Mouse (Mus musculus) kidney, postnatal 36 days (tissue): ENCODE data around the gene Cebpb.

ENCODE experiments used
- DNase-seq, 2 experiments: peaks; one replicate each; pipeline ENCODE4 v3.0.0; 2021 to 2022; ENCODE audit warnings: mixed read lengths in 2 of 2

The Cebpb gene

GRCm38 (mm10) chr2:167691871-167692661, 3.4 kb downstream of the Cebpb start:
- no peak for DNase-seq

DNA sequence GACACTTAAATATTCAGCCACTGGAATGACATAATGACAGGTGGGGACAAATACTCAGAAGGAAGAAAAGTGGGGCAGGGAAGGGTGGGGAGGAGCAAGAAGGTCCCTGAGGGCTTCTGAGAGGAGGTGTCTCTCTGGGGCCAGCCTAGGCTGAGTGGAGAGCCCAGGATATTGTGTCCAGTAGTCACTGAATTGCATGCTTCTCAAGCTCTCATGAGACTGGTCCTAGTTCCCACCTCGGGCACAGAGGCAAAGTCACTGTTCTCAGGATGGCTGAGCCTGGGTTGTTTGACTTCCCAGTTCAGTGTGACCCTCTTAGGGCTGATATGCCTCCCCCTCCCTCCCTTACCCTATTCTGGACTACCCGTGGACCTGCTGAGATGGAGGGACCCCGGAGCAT, 4.1 kb downstream of the Cebpb start:
- no peak for DNase-seq

DNA sequence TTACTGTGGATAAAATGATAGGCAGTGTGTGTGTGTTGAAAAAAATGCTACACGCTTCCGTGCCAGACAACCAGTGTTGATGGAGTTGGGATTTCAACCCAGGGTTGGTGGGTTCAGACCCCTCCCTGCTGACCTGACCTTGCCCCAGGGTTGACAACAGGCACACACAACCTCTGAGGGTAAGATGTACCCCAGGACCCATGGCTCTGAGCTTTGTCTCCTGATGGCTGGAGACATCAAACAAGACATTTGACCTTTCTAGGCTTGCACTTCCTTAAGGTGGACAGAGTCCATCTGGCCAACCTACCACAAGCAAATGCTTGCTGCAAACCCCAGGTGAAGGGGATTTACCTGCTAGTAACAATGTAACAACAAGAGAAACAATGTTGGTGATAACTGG, 4.8 kb downstream of the Cebpb start:
- DNase-seq: no peak

DNA sequence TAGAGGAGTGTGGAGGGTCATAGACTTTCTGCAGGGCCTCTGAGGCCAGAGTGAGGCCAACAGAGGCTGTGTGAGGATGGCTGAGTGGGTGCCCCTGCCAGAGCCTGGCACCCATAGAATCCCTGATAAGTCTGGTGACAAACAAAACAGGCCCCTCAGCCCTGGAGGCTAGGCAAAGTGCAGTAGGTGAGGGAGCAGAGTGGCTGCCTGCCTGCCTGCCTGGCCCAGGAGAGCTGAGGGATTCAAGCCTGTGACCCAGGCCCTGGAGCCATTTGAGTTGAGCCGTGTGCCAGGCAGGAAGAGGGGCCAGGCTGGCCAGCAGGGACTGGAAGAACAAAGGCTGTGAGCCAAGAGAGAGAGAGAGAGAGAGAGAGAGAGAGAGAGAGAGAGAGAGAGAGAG, 5.5 kb downstream of the Cebpb start:
- no peak for DNase-seq

DNA sequence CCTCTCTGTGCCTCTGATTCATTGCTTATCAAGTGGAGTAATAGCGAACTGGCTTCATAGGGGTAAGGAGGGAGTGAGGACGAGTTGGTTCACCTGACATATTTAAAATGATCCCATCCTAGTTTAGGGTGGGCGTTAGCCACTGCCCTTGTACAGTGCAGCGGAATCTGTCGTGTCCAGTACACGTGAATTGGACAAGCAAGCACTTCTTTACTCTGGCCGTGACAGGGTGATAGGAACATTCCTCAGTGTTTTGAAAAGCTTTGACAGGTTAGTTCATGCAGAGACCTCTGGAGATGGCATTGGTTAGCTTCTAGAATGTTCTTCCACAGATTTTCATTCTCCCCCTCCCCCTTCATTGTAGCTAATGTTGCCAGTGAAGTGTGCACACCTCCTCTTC, 6.2 kb downstream of the Cebpb start:
- DNase-seq: no peak

DNA sequence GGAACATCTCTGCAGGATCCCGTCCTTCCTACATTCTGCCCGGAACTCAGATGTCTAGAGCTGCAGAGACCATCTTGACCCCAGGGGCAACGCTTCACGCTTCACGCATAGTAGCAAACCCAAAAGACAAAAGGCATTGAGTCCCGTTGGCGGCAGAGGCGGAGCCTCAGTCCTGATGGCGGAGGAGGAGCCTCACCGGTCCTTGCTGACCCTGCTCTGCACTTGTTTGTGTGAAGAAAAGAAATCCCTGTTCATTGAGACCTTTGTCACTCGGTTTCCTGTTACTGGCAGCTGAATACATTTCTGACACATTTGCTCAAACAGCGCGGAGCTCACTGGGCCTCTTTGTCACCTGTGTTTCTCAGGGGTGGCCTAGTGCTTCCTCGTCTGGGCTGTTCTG, 6.8 kb downstream of the Cebpb start:
- no peak for DNase-seq

- DNase-seq: peak; percentile 47 to 50
These were observed 7.4 kb downstream of the Cebpb start for GRCm38 (mm10) chr2:167696143-167696542.

- peak; percentile 69 to 76 for DNase-seq
These were observed 9.2 kb downstream of the Cebpb start for GRCm38 (mm10) chr2:167697902-167698301.

DNA sequence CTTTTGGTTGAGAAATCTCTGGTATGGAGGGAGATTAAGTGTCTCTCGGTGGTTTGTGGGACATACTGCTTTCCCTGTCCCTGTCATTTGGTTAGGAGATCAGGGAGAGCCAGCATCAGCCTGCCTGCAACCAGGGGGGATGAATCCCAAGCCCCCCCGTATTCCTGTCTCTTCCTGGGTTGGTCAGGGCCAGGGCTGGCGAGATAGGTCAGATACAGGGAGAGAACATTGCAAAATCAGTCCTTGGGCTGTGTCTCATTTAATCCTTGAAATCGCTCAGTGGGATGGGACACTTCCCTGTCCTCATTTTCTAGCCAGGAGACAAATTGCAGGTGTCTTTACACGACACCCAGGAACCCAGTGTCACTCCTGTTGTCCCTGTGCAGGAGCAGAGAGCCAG, 11.3 kb downstream of the Cebpb start:
- no peak for DNase-seq

DNA sequence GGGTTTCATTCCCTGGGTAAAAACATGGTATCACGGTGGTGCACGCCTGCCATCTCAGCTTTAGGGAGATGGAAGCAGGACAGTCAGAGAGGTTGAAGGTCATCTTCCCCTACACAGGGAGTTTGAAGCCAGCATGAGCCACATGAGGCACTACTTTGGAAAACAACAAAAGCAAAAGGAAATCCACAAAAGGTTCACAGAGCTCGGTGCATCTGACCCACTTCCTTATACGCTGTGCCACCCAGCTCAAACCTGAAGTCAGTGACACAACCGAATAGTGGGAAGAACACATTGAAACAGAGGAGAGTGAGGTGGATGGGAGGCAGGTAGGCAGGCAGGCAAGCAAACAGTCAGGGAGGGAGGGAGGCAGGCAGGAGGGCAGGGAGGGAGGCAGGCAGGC, 12.8 kb downstream of the Cebpb start:
- no peak for DNase-seq

DNA sequence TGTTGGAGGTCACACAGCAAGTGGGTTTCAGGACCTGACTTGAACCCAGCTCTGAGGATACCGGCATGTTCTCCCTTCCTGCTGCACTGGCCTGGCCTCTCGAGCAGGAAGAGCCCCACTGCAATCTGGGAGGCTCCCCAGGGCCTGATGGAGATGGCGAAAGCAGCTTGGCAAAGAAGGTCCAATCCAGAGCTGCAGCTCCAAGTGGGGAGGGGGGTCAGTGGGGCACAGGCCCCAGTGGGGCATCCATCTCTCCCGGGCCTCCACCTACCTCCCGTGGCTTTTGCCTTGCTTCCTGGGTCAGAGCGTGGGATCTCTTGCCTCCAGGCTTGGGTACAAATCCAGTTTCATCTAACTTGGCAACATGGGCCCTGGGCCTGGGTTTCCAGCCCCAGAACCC, 13.4 kb downstream of the Cebpb start:
- no peak for DNase-seq

DNA sequence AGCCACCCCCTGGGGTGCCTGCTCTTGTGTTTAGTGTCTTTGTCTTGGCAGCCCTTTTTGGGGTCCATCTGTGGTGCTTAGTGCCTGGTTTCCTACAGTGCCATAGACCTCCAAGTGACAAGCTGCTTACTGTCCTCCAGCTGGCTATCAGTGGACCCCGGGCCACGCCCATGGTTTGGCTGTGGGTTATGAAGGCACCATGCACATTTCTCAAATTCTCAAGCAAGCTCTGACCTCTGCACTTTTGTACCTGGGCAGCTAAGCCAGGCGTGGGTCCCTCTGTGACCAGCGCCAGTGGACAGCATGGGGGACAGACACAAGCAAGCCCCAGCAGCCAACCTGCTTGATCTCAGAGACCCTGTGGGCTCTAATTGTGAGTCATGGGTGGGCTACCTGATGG, 15.7 kb downstream of the Cebpb start:
- peak; percentile 46 to 57 for DNase-seq

DNA sequence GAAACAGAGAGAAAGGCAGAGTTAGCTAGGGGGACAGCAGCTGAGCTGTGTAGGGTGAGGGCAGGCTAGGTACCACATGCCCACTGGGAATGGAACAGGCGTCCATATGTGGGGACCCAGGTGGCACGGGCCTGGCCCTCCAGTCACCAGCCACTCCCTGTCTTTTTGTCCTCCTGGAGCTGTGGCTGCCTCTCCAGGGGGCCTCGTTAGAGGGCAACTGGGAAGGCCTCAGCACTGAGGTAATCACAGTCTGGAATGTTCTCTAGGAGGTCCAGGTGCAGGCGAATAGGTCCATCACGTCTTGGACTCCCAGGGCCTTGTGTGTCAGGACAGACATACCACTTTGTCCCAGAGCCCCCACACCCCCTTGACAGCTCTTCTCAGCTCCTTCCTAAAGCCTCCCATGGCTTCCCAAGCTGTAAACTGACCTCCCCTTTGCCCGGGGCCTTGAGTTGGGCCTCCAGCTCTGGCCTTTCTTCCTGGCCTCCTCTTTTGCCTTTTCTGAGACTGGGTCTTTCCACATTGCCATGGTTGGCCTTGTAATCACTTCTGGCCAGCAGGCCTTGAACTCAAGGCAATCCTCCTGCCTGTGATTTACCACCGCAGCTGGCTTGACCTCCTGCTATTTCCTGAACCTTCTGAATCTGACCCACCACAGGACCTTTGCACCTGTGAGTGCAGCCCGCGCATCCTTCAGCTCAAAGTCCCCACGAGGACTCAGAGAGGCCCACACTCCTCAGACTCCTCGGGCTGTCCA, 17.6 kb downstream of the Cebpb start:
- DNase-seq: no peak

DNA sequence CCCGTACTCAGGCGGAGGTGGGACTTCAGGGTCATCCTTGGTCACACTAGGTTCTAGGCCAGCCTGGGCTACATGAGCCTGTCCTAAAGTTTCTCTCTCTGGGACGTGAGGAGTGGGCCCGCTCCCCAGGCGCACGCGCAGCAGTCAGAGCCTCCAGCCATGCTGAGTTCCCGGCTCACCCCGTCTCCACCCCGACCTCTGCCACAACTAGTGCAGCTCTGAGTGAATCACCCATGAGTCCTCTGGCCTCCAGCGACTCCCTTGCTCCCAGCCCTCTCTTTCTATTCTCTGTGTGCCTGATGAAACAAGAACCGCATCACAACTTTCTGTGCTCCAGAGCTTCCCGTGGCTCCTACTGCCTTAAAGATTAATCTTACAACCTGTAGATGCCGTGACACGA, 19.7 kb downstream of the Cebpb start:
- no peak for DNase-seq

- no peak for DNase-seq
These were observed 21.3 kb downstream of the Cebpb start for GRCm38 (mm10) chr2:167709969-167710368.

GRCm38 (mm10) chr2:167710574-167710973, 21.9 kb downstream of the Cebpb start:
- DNase-seq: no peak

DNA sequence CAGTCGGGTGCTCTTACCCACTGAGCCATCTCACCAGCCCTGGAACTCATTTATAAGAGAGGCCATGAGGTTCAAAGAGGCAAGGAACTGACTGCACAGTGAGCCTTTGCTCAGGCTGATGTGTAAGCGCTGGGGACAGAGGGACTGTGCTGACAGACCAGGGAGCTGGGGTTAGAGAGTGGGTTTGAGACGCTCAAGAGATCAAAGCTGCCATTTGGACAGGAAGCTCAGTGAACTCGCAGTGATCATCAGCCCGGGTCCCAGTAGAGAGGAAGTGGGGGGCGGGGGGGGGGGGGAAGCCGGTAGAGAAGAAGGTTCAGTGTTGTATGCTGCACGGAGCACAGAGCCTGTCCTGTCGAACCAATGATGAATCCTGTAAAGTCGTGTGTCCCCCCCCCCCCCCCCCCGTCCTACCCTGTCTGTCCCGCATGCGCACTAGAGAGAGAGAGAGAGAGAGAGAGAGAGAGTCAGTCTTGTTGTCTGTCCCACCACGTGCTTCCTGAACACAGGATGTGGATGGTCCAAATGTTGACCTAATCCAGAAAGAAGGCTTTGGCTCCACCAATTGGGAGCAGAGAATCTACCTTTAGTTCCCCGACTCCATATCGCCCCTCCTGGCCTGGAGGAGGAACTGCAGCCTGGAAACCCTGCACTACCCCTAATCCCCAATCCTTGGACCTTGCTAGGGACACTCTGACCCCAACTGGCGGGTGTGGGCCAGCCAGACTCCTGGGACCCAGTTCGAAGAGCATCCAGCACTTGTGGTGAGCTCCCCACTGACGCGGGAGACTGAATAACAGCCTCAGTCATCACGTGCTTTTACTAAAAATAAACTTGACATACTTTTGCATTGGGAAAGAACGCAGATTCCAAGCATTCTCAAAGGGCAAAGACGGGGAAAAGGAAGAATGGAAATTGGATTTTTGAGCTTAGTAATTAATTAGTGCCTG, 24.4 kb downstream of the Cebpb start:
- peak; percentile 82 to 84 for DNase-seq

DNA sequence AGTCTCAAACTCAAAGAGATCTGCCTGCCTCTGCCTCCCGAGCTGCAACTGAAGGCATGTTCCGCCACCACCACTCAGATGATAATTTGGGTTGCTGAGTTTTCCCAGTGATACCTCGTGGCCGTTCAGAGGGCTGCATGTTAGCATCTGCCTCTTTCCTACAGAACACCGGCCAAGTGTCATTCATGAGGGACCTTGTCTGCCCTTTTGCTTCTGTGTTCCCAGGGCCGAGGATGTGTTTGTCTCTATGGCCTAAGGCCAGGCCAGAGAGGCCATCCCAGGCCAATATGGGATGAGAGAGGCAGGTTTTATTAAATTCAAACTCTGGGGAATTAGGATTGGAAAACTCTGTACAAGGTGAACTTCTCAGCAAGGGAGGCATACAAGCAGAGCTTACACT, 25.6 kb downstream of the Cebpb start:
- DNase-seq: peak in 1 of 2 experiments; percentile 32

DNA sequence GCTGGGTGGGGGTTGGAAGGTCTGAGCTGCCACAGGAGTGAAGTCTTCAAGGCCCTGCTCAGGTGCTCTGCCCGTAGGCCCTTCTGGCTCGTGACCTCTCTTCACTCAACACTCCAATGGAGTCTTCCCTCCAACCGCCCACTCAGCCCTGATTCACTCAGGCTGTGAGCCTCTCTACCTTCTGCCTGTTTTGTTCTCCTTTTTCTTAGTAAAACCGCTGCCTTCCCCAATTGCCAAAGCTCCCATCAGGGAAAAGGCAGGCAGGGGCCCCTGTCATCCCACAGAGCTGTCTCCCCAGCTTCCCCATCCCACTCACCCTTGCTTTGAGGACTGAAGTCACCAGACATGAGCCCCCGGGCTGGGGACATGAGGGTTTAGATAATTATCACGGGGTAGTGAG, 26.3 kb downstream of the Cebpb start:
- no peak for DNase-seq

DNA sequence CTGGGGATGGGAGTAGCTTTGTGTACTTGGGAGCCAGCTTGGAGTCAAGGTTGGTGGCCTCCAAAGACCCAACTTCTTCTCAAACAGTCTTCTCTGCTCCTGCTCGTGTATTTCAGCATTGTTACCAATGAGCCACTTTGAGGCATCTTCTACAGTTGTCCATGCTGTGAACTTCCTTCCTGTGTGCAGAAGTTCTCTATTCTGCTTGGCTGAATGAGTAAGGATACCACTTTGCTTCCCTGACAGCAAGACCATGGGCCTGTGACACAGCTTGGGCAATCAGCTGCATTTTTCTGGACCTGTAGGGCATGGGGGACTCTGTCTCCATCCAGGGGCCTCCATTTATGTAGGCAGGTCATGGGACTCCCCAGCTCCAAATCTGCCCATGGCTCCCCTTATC, 28.5 kb downstream of the Cebpb start:
- DNase-seq: no peak

DNA sequence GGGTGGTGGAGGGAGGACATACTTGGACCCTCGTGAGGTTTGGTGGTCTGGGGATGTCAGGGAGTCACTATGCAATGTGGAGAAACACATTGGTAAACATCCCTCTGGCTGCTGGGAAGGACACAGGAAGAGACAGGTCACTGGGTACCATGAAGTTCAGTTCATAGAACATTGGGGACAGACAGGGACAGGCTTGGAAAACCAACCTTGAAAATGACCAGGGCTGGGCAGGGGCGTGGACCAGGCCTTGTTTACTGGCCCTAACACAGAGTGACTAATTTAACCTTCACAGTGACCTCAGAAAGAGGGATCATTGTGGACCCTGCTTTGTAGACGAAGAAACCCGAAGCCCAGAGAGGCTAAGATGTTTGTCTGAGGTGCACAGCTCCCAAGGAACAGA, 30.8 kb downstream of the Cebpb start:
- DNase-seq: no peak

GRCm38 (mm10) chr2:167721159-167721882, 32.6 kb downstream of the Cebpb start:
- no peak for DNase-seq

- DNase-seq: peak; percentile 19
These were observed 33.8 kb downstream of the Cebpb start for GRCm38 (mm10) chr2:167722538-167722937.
